Mouse (Mus musculus) testis, adult 2 months (tissue): Measurements from ENCODE around the gene Cbll1.

Experiments used
- CTCF ChIP-seq: fragments of 200-500 bp; IDR thresholded peaks from 2 replicates; pipeline ENCODE4 v1.5.1; 2012; ENCODE audit warnings: low read depth, mild to moderate bottlenecking, inconsistent platforms, low read length, moderate library complexity; ENCODE audit not compliant: control insufficient read depth, insufficient read depth, insufficient replicate concordance
- POLR2A ChIP-seq: fragments of 200-500 bp; IDR thresholded peaks from 2 replicates; pipeline ENCODE4 v1.6.1; 2012; ENCODE audit warnings: low read depth, mild to moderate bottlenecking, inconsistent platforms, low read length, moderate library complexity; ENCODE audit not compliant: control insufficient read depth

DNA sequence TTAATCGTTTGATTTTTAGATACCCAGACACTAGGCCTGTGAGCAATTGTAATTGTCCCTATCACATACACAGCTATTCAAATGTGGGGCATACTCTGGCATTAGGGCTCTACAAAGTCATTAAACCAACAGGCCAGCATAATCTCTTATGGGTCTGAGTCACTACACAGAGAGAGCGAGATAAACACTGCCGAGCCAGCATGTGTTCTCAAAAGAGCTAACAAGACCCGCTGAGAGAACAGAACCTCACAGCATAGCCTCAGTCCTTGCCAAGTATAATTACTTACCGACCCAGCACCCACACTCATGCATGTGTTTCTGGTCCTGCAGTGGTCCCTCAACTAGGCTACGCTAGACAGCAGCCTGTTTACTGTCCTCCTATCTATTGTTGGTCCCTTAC lies 28.0 kb upstream of the Cbll1 start:
- TF ChIP-seq CTCF, result no peak
- TF ChIP-seq POLR2A, result no peak
